Mouse (Mus musculus) stomach, embryonic 14.5 days (tissue): ENCODE measurements around the gene AC153137.1. TPM values are rescaled to one million over a fixed set of nuclear protein-coding genes. Genes with fewer than 3 reads are reported as not detected.
A peak's percentile ranks its signal among the peaks of the same experiment; 100 is the strongest.

Experiments
- ATAC-seq: fragments of 200-750 bp; cut with Nextera tagmentation; 2 replicates; pipeline ENCODE4 v1.8.0; 2017; ENCODE audit warnings: low read depth, moderate TSS enrichment; ENCODE audit not compliant: insufficient number of reproducible peaks, insufficient read depth, low FRiP score
- H3K27ac ChIP-seq: fragments of 300-500 bp; sonication (generic); 2 replicates; pipeline ENCODE4 v1.5.1; 2014; ENCODE audit warnings: mild to moderate bottlenecking, low read length, moderate library complexity, mixed read lengths
- H3K27me3 ChIP-seq: fragments of 300-500 bp; sonication (generic); 2 replicates; pipeline ENCODE4 v1.6.1; 2014; ENCODE audit warnings: low read length, control low read depth, mixed read lengths; ENCODE audit not compliant: control insufficient read depth, insufficient read depth
- H3K36me3 ChIP-seq: fragments of 300-500 bp; sonication (generic); 2 replicates; pipeline ENCODE4 v1.6.1; 2014; ENCODE audit warnings: mild to moderate bottlenecking, control low read depth, low read length, moderate library complexity, mixed read lengths; ENCODE audit not compliant: control insufficient read depth, insufficient read depth
- H3K4me1 ChIP-seq: fragments of 300-500 bp; sonication (generic); 2 replicates; pipeline ENCODE4 v1.6.1; 2014; ENCODE audit warnings: low read length, control low read depth, mixed read lengths; ENCODE audit not compliant: control insufficient read depth, insufficient read depth
- H3K4me2 ChIP-seq: fragments of 300-500 bp; sonication (generic); replicated peaks from 2 replicates; pipeline ENCODE4 v1.6.1; 2014; ENCODE audit warnings: low read depth, low read length, control low read depth
- H3K4me3 ChIP-seq: fragments of 300-500 bp; sonication (generic); 2 replicates; pipeline ENCODE4 v1.5.1; 2014; ENCODE audit warnings: low read depth, low read length, control low read depth
- H3K9ac ChIP-seq: fragments of 300-500 bp; sonication (generic); replicated peaks from 2 replicates; pipeline ENCODE4 v1.6.1; 2014; ENCODE audit warnings: low read depth, mild to moderate bottlenecking, control low read depth, low read length, moderate library complexity, mixed read lengths
- H3K9me3 ChIP-seq: fragments of 300-500 bp; sonication (generic); 2 replicates; pipeline ENCODE4 v1.6.1; 2016; ENCODE audit warnings: low read depth, low read length, control low read depth; ENCODE audit not compliant: control insufficient read depth
- WGBS: fragments of 180-500 bp; shearing (Covaris S2); extraction: QIAGEN DNeasy Blood & Tissue Kit; methylation state at CpG from one replicate; pipeline ENCODE4 v1.1.7; 2014; 5-methylcytosine and 5-hydroxymethylcytosine counted together
- polyA plus RNA-seq: library from polyadenylated mRNA; unstranded; fragments of >200 nt; fragmentation: Nextera tagmentation; extraction: Ambion mirVana; gene quantifications from 2 replicates; pipeline ENCODE4 v1.2.1, GENCODE M21; 2014

The AC153137.1 gene
- polyA plus RNA-seq, 1 experiment from 2014 or later, result not detected

- H3K9ac ChIP-seq, result peak overlapping the region; percentile 96
- H3K4me2 ChIP-seq, result peak overlapping the region; percentile 43
- H3K9me3 ChIP-seq, result no peaks in the 10 kb centered on the region
- peaks cover 4% of the 10 kb centered on the region for H3K36me3 ChIP-seq
- under 1% methylated on average over 59 of the region's 66 CpGs for WGBS
- peaks cover 11% of the 10 kb centered on the region; the same call in 1 of the 2 replicates for H3K4me1 ChIP-seq
- ATAC-seq, result peak; percentile 99
- peak overlapping the region; percentile 93 for H3K4me3 ChIP-seq
- H3K27ac ChIP-seq, result peak overlapping the region; percentile 97
- no peaks in the 10 kb centered on the region for H3K27me3 ChIP-seq
These were observed 27.9 kb downstream of the AC153137.1 start for GRCm38 (mm10) chr1:30949710-30950455.

GRCm38 (mm10) chr1:30948950-30949639 is 28.7 kb downstream of the AC153137.1 start:
- Histone ChIP-seq H3K36me3 (peaks cover 12% of the 10 kb centered on the region), H3K9ac (peak overlapping the region; percentile 96), H3K9me3 (no peaks in the 10 kb centered on the region), H3K4me3 (peak overlapping the region; percentile 93), H3K27ac (peak overlapping the region; percentile 97), H3K4me1 (peaks cover 11% of the 10 kb centered on the region; the same call in 1 of the 2 replicates), H3K4me2 (peak overlapping the region; percentile 55), H3K27me3 (no peaks in the 10 kb centered on the region)
- peak; percentile 46 for ATAC-seq
- under 1% methylated on average over 57 of the region's 85 CpGs for WGBS

- Histone ChIP-seq H3K4me3 (peak overlapping the region; percentile 93), H3K36me3 (peaks cover 18% of the 10 kb centered on the region), H3K4me1 (peaks cover 11% of the 10 kb centered on the region; the same call in 1 of the 2 replicates), H3K27me3 (no peaks in the 10 kb centered on the region), H3K9ac (peak overlapping the region; percentile 96), H3K27ac (peak overlapping the region; percentile 97), H3K4me2 (peak overlapping the region; percentile 55), H3K9me3 (no peaks in the 10 kb centered on the region)
- ATAC-seq, result no peak
- under 1% methylated on average over 16 of the region's 16 CpGs for WGBS
These were observed 29.3 kb downstream of the AC153137.1 start for GRCm38 (mm10) chr1:30948361-30948949.

- no peaks in the 10 kb centered on the region for H3K9me3 ChIP-seq
- no peak for ATAC-seq
- no peak overlapping the region for H3K27ac ChIP-seq
- 89% methylated on average over 6 of the region's 6 CpGs for WGBS
- no peak overlapping the region for H3K4me2 ChIP-seq
- H3K9ac ChIP-seq, result no peak overlapping the region
- H3K4me3 ChIP-seq, result no peak overlapping the region
- H3K27me3 ChIP-seq, result no peaks in the 10 kb centered on the region
- H3K4me1 ChIP-seq, result peaks cover 6% of the 10 kb centered on the region; the same call in 1 of the 2 replicates
- H3K36me3 ChIP-seq, result peaks cover 22% of the 10 kb centered on the region
These were observed 32.6 kb downstream of the AC153137.1 start for GRCm38 (mm10) chr1:30945136-30945535.

- peaks cover 22% of the 10 kb centered on the region for H3K36me3 ChIP-seq
- ATAC-seq, result no peak
- no peaks in the 10 kb centered on the region for H3K9me3 ChIP-seq
- no peaks in the 10 kb centered on the region for H3K27me3 ChIP-seq
- H3K27ac ChIP-seq, result no peak overlapping the region
- H3K4me1 ChIP-seq, result no peaks in the 10 kb centered on the region
- 82% methylated on average over 3 of the region's 3 CpGs for WGBS
- no peak overlapping the region for H3K4me3 ChIP-seq
- no peak overlapping the region for H3K9ac ChIP-seq
- H3K4me2 ChIP-seq, result no peak overlapping the region
These were observed 37.2 kb downstream of the AC153137.1 start for GRCm38 (mm10) chr1:30940571-30940970.

- H3K9ac ChIP-seq, result no peak overlapping the region
- no peak for ATAC-seq
- H3K4me1 ChIP-seq, result no peaks in the 10 kb centered on the region
- no peak overlapping the region for H3K4me2 ChIP-seq
- H3K4me3 ChIP-seq, result no peak overlapping the region
- no peaks in the 10 kb centered on the region for H3K27me3 ChIP-seq
- H3K27ac ChIP-seq, result no peak overlapping the region
- peaks cover 3% of the 10 kb centered on the region for H3K36me3 ChIP-seq
- WGBS, result 69% methylated on average over 7 of the region's 7 CpGs
- H3K9me3 ChIP-seq, result no peaks in the 10 kb centered on the region
These were observed 39.4 kb downstream of the AC153137.1 start for GRCm38 (mm10) chr1:30938392-30938791.

GRCm38 (mm10) chr1:30937396-30937965 is 40.3 kb downstream of the AC153137.1 start:
- no peak for ATAC-seq
- Histone ChIP-seq H3K4me3 (no peak overlapping the region), H3K4me1 (no peaks in the 10 kb centered on the region)

GRCm38 (mm10) chr1:30936488-30936887 is 41.3 kb downstream of the AC153137.1 start:
- no peak overlapping the region for H3K4me2 ChIP-seq
- WGBS, result 73% methylated on average over 2 of the region's 2 CpGs
- H3K4me1 ChIP-seq, result no peaks in the 10 kb centered on the region

More at GRCm38 (mm10) chr1:30937396-30937965, 40.3 kb downstream of the AC153137.1 start:
- Histone ChIP-seq H3K36me3 (no peaks in the 10 kb centered on the region), H3K27ac (no peak overlapping the region), H3K9me3 (no peaks in the 10 kb centered on the region), H3K4me2 (no peak overlapping the region), H3K9ac (no peak overlapping the region), H3K27me3 (no peaks in the 10 kb centered on the region)
- WGBS, result 35% methylated on average over 8 of the region's 8 CpGs

More at GRCm38 (mm10) chr1:30936488-30936887, 41.3 kb downstream of the AC153137.1 start:
- no peaks in the 10 kb centered on the region for H3K27me3 ChIP-seq
- H3K27ac ChIP-seq, result no peak overlapping the region
- no peaks in the 10 kb centered on the region for H3K36me3 ChIP-seq
- no peaks in the 10 kb centered on the region for H3K9me3 ChIP-seq
- H3K9ac ChIP-seq, result no peak overlapping the region
- ATAC-seq, result no peak
- no peak overlapping the region for H3K4me3 ChIP-seq
